Mouse (Mus musculus): ENCODE results near the gene Foxp1.

Gene Foxp1

GRCm38 (mm10) chr6:99282866-99283657 is 239.5 kb downstream of the Foxp1 start:
- no peak for DNase-seq (ENCODE audit: low spot score in 2 of 2)

GRCm38 (mm10) chr6:99281433-99281832 is 241.1 kb downstream of the Foxp1 start:
- DNase-seq (ENCODE audit: low spot score in 2 of 2), result no peak

- DNase-seq (ENCODE audit: low spot score in 2 of 2), result no peak
These were observed 241.9 kb downstream of the Foxp1 start for GRCm38 (mm10) chr6:99280619-99281018.

GRCm38 (mm10) chr6:99277251-99277650 is 245.3 kb downstream of the Foxp1 start:
- DNase-seq (ENCODE audit: low spot score in 2 of 2), result no peak

- no peak for DNase-seq (ENCODE audit: low spot score in 2 of 2)
These were observed 246.2 kb downstream of the Foxp1 start for GRCm38 (mm10) chr6:99276297-99276653.

GRCm38 (mm10) chr6:99275381-99276296 is 246.9 kb downstream of the Foxp1 start:
- DNase-seq (ENCODE audit: low spot score in 2 of 2), result no peak

- no peak for DNase-seq (ENCODE audit: low spot score in 2 of 2)
These were observed 247.9 kb downstream of the Foxp1 start for GRCm38 (mm10) chr6:99274667-99275066.

- no peak for DNase-seq (ENCODE audit: low spot score in 2 of 2)
These were observed 248.3 kb downstream of the Foxp1 start for GRCm38 (mm10) chr6:99274222-99274621.

- DNase-seq (ENCODE audit: low spot score in 2 of 2), result no peak
These were observed 249.3 kb downstream of the Foxp1 start for GRCm38 (mm10) chr6:99273177-99273576.

- DNase-seq (ENCODE audit: low spot score in 2 of 2), result no peak
These were observed 250.3 kb downstream of the Foxp1 start for GRCm38 (mm10) chr6:99272174-99272573.

GRCm38 (mm10) chr6:99271741-99272140 is 250.8 kb downstream of the Foxp1 start:
- DNase-seq (ENCODE audit: low spot score in 2 of 2), result no peak

GRCm38 (mm10) chr6:99269921-99270320 is 252.6 kb downstream of the Foxp1 start:
- DNase-seq (ENCODE audit: low spot score in 2 of 2), result no peak

- DNase-seq (ENCODE audit: low spot score in 2 of 2), result no peak
These were observed 254.1 kb downstream of the Foxp1 start for GRCm38 (mm10) chr6:99268171-99269061.

- peak; percentile 24 to 71 for DNase-seq (ENCODE audit: low spot score in 2 of 2)
These were observed 256.4 kb downstream of the Foxp1 start for GRCm38 (mm10) chr6:99265945-99266656.

GRCm38 (mm10) chr6:99265173-99265572 is 257.3 kb downstream of the Foxp1 start:
- no peak for DNase-seq (ENCODE audit: low spot score in 2 of 2)

GRCm38 (mm10) chr6:99264192-99265093 is 258.1 kb downstream of the Foxp1 start:
- no peak for DNase-seq (ENCODE audit: low spot score in 2 of 2)

- DNase-seq (ENCODE audit: low spot score in 2 of 2), result no peak
These were observed 258.7 kb downstream of the Foxp1 start for GRCm38 (mm10) chr6:99263886-99264185.

GRCm38 (mm10) chr6:99263061-99263885 is 259.2 kb downstream of the Foxp1 start:
- DNase-seq (ENCODE audit: low spot score in 2 of 2), result no peak

GRCm38 (mm10) chr6:99261737-99262130 is 260.8 kb downstream of the Foxp1 start:
- no peak for DNase-seq (ENCODE audit: low spot score in 2 of 2)
